Mouse (Mus musculus) midbrain, postnatal 0 days (tissue): ENCODE results near the gene Armh3. TPM values are rescaled to one million over a fixed set of nuclear protein-coding genes. Genes with fewer than 3 reads are reported as not detected.
A peak's percentile ranks its signal among the peaks of the same experiment; 100 is the strongest.

Source experiments
- ATAC-seq: fragments of 200-750 bp; cut with Nextera tagmentation; 2 replicates; pipeline ENCODE4 v1.8.0; 2017; ENCODE audit warnings: moderate number of reproducible peaks, mild to moderate bottlenecking, moderate TSS enrichment, moderate library complexity; ENCODE audit not compliant: low FRiP score
- DNase-seq: peaks from one replicate; pipeline ENCODE4 v3.0.0-alpha.2; 2015; ENCODE audit warnings: low spot score
- H3K27ac ChIP-seq: fragments of 300-500 bp; sonication (generic); 2 replicates; pipeline ENCODE4 v1.5.1; 2014; ENCODE audit warnings: low read depth, mild to moderate bottlenecking, low read length, mixed read lengths
- H3K27me3 ChIP-seq: fragments of 300-500 bp; sonication (generic); 2 replicates; pipeline ENCODE4 v1.6.1; 2014; ENCODE audit warnings: low read length, control low read depth, mixed read lengths; ENCODE audit not compliant: insufficient read depth
- H3K36me3 ChIP-seq: fragments of 300-500 bp; sonication (generic); 2 replicates; pipeline ENCODE4 v1.6.1; 2014; ENCODE audit warnings: low read length, control low read depth, mixed read lengths; ENCODE audit not compliant: insufficient read depth
- H3K4me1 ChIP-seq: fragments of 300-500 bp; sonication (generic); 2 replicates; pipeline ENCODE4 v1.6.1; 2014; ENCODE audit warnings: mild to moderate bottlenecking, control low read depth, antibody characterized with exemption, low read length, mixed read lengths; ENCODE audit not compliant: insufficient read depth
- H3K4me2 ChIP-seq: fragments of 300-500 bp; sonication (generic); 2 replicates; pipeline ENCODE4 v1.6.1; 2014; ENCODE audit warnings: low read depth, mild to moderate bottlenecking, low read length, mixed read lengths; ENCODE audit not compliant: poor library complexity, severe bottlenecking
- H3K4me3 ChIP-seq: fragments of 300-500 bp; sonication (generic); 2 replicates; pipeline ENCODE4 v1.5.1; 2014; ENCODE audit warnings: low read depth, mild to moderate bottlenecking, low read length, moderate library complexity
- H3K9ac ChIP-seq: fragments of 300-500 bp; sonication (generic); replicated peaks from 2 replicates; pipeline ENCODE4 v1.6.1; 2014; ENCODE audit warnings: mild to moderate bottlenecking, low read length, moderate library complexity, mixed read lengths; ENCODE audit not compliant: poor library complexity, severe bottlenecking
- H3K9me3 ChIP-seq: fragments of 300-500 bp; sonication (generic); 2 replicates; pipeline ENCODE4 v1.6.1; 2016; ENCODE audit warnings: low read length, control low read depth
- CTCF ChIP-seq: IDR thresholded peaks from 2 replicates; pipeline ENCODE4 v1.5.1; 2016; ENCODE audit warnings: antibody characterized with exemption, mild to moderate bottlenecking
- WGBS: fragments of 180-500 bp; shearing (Covaris S2); extraction: QIAGEN DNeasy Blood & Tissue Kit; methylation state at CpG from one replicate; pipeline ENCODE4 v1.1.7; 2014; 5-methylcytosine and 5-hydroxymethylcytosine counted together
- polyA plus RNA-seq: library from polyadenylated mRNA; unstranded; fragments of >200 nt; fragmentation: Nextera tagmentation; extraction: Ambion mirVana; gene quantifications from 2 replicates; pipeline ENCODE4 v1.2.1, GENCODE M21; 2015
- total RNA-seq: library from RNA; depleted of rRNA; stranded (reverse); fragments of >200 nt; gene quantifications from 2 replicates; pipeline ENCODE4 v1.2.3, GENCODE M21; 2014

Armh3 gene
- total and polyA plus RNA-seq, 2 experiments from 2014 or later: 18.1 to 18.9 TPM

DNA sequence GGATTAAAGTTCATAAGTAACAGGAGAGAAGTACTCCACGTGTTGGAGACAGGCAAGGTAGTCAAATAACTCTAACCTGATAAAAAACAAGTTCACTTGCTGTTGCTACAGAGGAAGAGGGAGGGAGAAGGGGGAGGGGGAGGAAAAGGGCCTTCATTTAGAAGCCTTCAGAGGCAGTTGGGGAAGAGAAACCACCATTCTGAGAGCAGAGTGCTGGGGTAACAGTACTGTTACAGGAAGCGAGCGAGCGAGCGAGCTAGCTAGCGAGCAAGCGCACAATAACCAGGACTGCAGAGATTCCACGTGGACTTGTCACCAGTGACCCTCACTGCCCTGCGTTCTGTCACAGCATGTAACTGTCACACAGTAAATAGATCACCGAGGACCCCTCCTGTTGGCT is 154.9 kb downstream of the Armh3 start:
- DNase-seq (peak; percentile 8), ATAC-seq (no peak)
- Histone ChIP-seq H3K27ac (no peak overlapping the region), H3K36me3 (peaks cover 2% of the 10 kb centered on the region; the same call in 1 of the 2 replicates), H3K27me3 (no peaks in the 10 kb centered on the region), H3K4me3 (no peak overlapping the region), H3K4me1 (no peaks in the 10 kb centered on the region), H3K4me2 (no peak overlapping the region), H3K9ac (no peak overlapping the region), H3K9me3 (no peaks in the 10 kb centered on the region)
- 45% methylated on average over 10 of the region's 10 CpGs for WGBS
- no peak for TF ChIP-seq CTCF

DNA sequence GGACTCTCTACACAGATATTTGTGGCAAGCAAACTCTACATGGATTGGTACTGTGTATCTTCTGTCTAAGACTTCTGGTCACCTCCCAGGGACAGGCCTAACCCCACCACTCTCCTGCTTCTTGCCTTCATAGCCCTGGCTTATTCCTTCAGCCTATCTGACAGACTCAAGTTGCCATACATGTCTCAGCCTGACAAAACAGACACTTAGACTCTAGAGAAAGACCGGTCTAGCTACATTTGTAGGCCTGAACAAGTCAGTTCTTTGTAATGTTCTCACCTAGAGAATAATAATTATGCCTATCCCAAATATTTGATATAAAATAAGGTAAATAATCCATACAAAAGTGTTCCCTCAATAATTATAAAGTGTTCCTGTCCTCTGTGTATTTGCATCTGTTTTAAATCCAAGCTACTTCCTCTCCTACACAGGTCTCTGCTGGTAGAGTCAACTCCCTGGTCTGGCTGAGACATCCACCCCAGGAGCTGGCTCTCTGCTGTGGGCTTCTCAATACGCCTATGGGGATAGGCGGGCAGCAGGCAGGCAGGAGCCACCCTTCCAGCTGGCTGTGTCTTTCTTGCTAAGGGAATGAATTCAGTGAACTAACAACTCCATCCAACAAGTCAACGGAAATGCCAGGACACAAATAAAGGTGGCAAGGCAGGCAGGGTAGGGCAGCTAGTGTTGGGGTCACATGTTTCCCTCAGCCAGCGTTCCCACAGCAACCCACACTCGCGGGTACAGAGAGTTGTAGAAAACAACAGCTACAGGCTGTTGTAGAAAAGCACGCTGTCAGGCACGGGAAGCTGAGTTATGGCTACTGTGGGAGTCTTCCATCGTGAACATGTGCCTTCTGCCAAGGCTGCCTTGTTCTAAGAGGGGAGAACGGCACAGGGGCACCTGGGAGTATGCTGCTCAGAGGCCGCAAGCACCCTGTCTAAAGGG is 161.0 kb downstream of the Armh3 start:
- H3K4me2 ChIP-seq: no peak overlapping the region
- no peak overlapping the region for H3K27ac ChIP-seq
- no peaks in the 10 kb centered on the region for H3K9me3 ChIP-seq
- H3K36me3 ChIP-seq: peaks cover 2% of the 10 kb centered on the region; the same call in 1 of the 2 replicates
- 81% methylated on average over 12 of the region's 12 CpGs for WGBS
- no peak overlapping the region for H3K4me3 ChIP-seq
- no peak for TF ChIP-seq CTCF
- no peak overlapping the region for H3K9ac ChIP-seq
- H3K4me1 ChIP-seq: no peaks in the 10 kb centered on the region
- no peaks in the 10 kb centered on the region for H3K27me3 ChIP-seq
- peak; percentile 27 for DNase-seq
- ATAC-seq: no peak

DNA sequence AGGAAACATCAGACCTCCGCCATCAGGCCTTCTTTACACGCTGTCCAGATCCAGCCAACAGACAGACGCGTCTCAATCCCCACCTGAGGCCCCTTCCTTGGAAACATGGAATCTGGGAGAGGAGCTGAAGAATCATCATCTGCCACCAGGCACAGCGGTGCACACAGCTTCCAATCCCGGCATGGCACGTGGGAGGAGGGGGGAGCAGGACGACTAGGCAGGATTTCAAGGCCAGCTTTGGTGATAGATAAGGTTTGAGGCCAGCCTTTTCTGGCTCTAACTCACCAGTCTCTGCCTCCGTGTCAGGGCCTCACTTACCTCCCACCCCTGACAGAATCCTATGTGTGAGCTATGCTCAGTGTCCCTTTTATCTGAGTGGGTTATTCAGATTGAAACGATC is 162.8 kb downstream of the Armh3 start:
- Histone ChIP-seq H3K27ac (no peak overlapping the region), H3K4me2 (no peak overlapping the region), H3K9ac (no peak overlapping the region), H3K4me1 (no peaks in the 10 kb centered on the region), H3K36me3 (no peaks in the 10 kb centered on the region), H3K9me3 (no peaks in the 10 kb centered on the region), H3K4me3 (no peak overlapping the region), H3K27me3 (no peaks in the 10 kb centered on the region)
- WGBS: 71% methylated on average over 10 of the region's 10 CpGs
- no peak for TF ChIP-seq CTCF
- no peak for DNase-seq
- no peak for ATAC-seq

DNA sequence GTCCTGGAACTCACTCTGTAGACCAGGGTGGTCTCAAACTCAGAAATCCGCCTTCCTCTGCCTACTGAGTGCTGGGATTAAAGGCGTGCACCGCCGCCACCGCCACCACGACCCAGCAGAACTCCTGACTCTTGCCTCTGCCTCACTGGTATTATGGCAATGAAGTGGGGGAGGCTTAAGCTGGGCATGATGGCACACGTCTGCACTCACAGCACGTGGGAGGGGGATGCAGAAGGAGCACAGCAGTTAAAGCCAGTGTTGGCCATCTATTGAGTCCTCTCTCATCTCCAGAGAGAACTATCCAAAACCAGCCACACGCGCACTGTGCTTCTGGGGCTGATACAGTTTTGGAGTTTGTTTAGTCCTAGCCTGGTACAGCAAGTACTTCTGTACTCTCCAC is 164.6 kb downstream of the Armh3 start:
- Histone ChIP-seq H3K27ac (no peak overlapping the region), H3K4me3 (no peak overlapping the region), H3K9me3 (no peaks in the 10 kb centered on the region), H3K27me3 (no peaks in the 10 kb centered on the region), H3K9ac (no peak overlapping the region), H3K4me2 (no peak overlapping the region), H3K36me3 (no peaks in the 10 kb centered on the region), H3K4me1 (no peaks in the 10 kb centered on the region)
- ATAC-seq (no peak), DNase-seq (no peak)
- TF ChIP-seq CTCF: no peak
- WGBS: 84% methylated on average over 10 of the region's 10 CpGs

DNA sequence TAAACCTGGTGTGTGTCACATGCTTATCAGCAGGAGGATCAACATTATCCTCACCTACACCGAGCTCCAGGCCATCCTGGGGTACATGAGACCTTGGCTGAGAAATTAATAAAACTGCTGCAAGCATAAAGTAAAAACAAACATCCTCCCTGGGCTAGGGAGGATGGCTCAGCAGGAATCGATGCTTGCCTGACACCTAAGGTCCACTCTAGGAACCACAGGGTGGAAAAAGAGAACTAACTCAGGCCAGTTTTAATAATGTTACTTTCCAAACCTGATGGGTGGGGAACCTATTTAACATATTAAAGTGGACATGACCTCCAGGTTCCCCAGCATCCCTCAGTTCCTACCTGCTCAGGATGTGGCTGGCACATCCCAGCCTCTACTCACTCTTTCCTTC is 167.6 kb downstream of the Armh3 start:
- WGBS: 59% methylated on average over 2 of the region's 2 CpGs
- 0 out of 2 replicates have a peak, but pooled peaks have one; percentile 10 for TF ChIP-seq CTCF
- no peaks in the 10 kb centered on the region for H3K4me1 ChIP-seq
- no peak overlapping the region for H3K9ac ChIP-seq
- H3K4me2 ChIP-seq: no peak overlapping the region
- no peaks in the 10 kb centered on the region for H3K27me3 ChIP-seq
- H3K9me3 ChIP-seq: no peaks in the 10 kb centered on the region
- H3K27ac ChIP-seq: no peak overlapping the region
- H3K36me3 ChIP-seq: no peaks in the 10 kb centered on the region
- H3K4me3 ChIP-seq: no peak overlapping the region
- ATAC-seq: no peak
- DNase-seq: no peak

DNA sequence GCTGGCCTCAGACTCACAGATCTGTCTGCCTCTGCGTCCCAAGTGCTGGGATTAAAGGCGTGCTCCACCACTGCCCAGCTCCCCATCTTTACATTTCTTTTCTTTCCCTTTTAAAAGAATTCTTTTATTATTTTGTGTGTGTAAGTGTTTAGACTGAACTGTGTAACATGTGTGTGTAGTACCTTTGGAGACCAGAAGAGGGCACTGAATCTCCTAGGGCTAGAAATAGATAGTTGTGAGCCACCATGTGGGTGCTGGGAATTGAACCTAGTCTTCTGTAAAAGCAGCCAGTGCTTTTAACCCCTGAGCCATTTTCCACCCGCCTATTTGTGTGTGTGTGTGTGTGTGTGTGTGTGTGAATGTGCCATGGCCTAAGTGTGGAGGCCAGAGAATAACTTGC is 170.6 kb downstream of the Armh3 start:
- TF ChIP-seq CTCF: peak; percentile 22
- WGBS: 97% methylated on average over 3 of the region's 3 CpGs
- Histone ChIP-seq H3K9me3 (no peaks in the 10 kb centered on the region), H3K4me1 (no peaks in the 10 kb centered on the region), H3K36me3 (no peaks in the 10 kb centered on the region), H3K27ac (no peak overlapping the region), H3K4me2 (no peak overlapping the region), H3K4me3 (no peak overlapping the region), H3K27me3 (no peaks in the 10 kb centered on the region), H3K9ac (no peak overlapping the region)
- no peak for DNase-seq
- no peak for ATAC-seq
